ENCODE assay signal across 9 mouse cellular contexts in the genomic region with DNA sequence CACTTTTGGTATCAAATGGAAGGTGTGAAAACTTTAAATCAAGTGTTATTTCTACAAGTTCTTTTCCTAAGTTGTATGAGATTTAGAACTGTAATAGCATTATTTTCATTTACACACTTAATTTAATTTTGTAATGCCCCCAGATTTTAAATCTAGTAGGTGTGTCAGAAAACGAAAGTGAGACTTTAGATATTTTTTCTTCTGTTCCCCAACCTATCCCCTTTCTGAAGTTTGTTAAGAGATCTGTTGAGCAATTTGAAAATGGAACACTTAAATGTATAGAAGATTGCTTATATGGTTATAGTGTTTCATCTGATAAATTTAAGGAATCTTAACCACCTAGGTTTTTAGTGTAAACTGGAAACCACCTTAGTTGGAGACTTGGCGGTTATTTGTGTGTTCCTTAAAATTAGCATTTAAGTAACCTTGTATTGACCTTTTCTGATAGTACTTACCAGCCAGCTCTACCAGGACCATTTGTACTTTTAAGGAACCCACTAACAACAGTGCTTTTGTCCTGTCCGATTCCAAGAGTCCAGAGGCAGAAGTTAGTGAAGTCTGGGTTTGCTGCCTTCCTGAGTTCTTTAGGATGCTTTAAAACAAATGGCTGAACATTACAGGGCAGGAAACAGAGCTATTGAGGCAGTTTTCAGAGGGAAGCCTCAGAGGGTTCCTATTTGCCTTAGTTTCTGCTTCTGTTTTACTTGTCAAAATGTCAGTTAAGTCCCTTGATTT. TPM values are rescaled to one million over a fixed set of nuclear protein-coding genes. Genes with fewer than 3 reads are reported as not detected.
DNase-seq lines count a peak whose midpoint lies in the region; ATAC-seq and TF ChIP-seq lines count a peak whose summit lies in the region.
"Had no signal": no experiment of that assay in that cellular context is flagged by ENCODE, and none has a peak within 500 bp of the region (broad histone marks: within the 10 kb centered on the region; RNA-seq: fewer than 3 reads in every experiment).

No protein-coding gene starts in this region.

- no peak for TF ChIP-seq EP300 in lung, postnatal 0 days (IDR thresholded peaks at IDR 0.05)

- H3K4me3 ChIP-seq in lung, postnatal 0 days (ENCODE audit: low read depth, low read length): peak overlapping the region; percentile 12; the same call in 1 of the 2 replicates
- H3K4me3 ChIP-seq in limb, embryonic 11.5 days (ENCODE audit: low read depth, low read length): no peak overlapping the region
- H3K4me3 ChIP-seq in neural tube, embryonic 15.5 days (replicated peaks): peak overlapping the region; percentile 26; the same call in 1 of the 2 replicates

- H3K9me3 ChIP-seq in lung, postnatal 0 days (ENCODE audit: low read length): no peaks in the 10 kb centered on the region
- H3K9me3 ChIP-seq in limb, embryonic 11.5 days (ENCODE audit: control insufficient read depth, low read length): no peaks in the 10 kb centered on the region
- no peaks in the 10 kb centered on the region for H3K9me3 ChIP-seq in neural tube, embryonic 15.5 days (replicated peaks)

- no peaks in the 10 kb centered on the region for H3K36me3 ChIP-seq in lung, postnatal 0 days (ENCODE audit: insufficient read depth, low read length)
- H3K36me3 ChIP-seq in limb, embryonic 11.5 days (ENCODE audit: control insufficient read depth, insufficient read depth, low read length): no peaks in the 10 kb centered on the region; the same call in 1 of the 2 replicates
- H3K36me3 ChIP-seq in neural tube, embryonic 15.5 days: no peaks in the 10 kb centered on the region

- WGBS in lung, postnatal 0 days: 26% methylated on average over 3 of the region's 3 CpGs
- WGBS in limb, embryonic 11.5 days: 44% methylated on average over 3 of the region's 3 CpGs
- WGBS in neural tube, embryonic 15.5 days: 30% methylated on average over 3 of the region's 3 CpGs

- H3K9ac ChIP-seq in lung, postnatal 0 days (replicated peaks; ENCODE audit: low read depth): 0 out of 2 replicates have a peak overlapping the region, but pooled peaks have one; percentile 32
- H3K9ac ChIP-seq in limb, embryonic 11.5 days (ENCODE audit: low read length): no peak overlapping the region
- 0 out of 2 replicates have a peak overlapping the region, but pooled peaks have one; percentile 26 for H3K9ac ChIP-seq in neural tube, embryonic 15.5 days (replicated peaks)

- H3K4me2 ChIP-seq in lung, postnatal 0 days (replicated peaks; ENCODE audit: low read depth, low read length): peak overlapping the region; percentile 41
- H3K4me2 ChIP-seq in limb, embryonic 11.5 days (ENCODE audit: low read depth, severe bottlenecking): peak overlapping the region; percentile 35; the same call in 1 of the 2 replicates
- peak overlapping the region; percentile 51 for H3K4me2 ChIP-seq in neural tube, embryonic 15.5 days

- H3K4me1 ChIP-seq in lung, postnatal 0 days (ENCODE audit: insufficient read depth, low read depth, low read length): peaks cover 8% of the 10 kb centered on the region; the same call in 1 of the 2 replicates
- 0 out of 2 replicates have a peak, but pooled peaks cover 2% of the 10 kb centered on the region for H3K4me1 ChIP-seq in limb, embryonic 11.5 days (ENCODE audit: control insufficient read depth, insufficient read depth, low read length)
- peaks cover 11% of the 10 kb centered on the region for H3K4me1 ChIP-seq in neural tube, embryonic 15.5 days

- H3K27me3 ChIP-seq in lung, postnatal 0 days (replicated peaks; ENCODE audit: insufficient read depth, low read length): no peaks in the 10 kb centered on the region
- no peaks in the 10 kb centered on the region for H3K27me3 ChIP-seq in limb, embryonic 11.5 days (ENCODE audit: control insufficient read depth, insufficient read depth, low read length)
- H3K27me3 ChIP-seq in neural tube, embryonic 15.5 days (replicated peaks): no peaks in the 10 kb centered on the region

- TF ChIP-seq CTCF in lung, postnatal 0 days (IDR thresholded peaks at IDR 0.05): no peak

- peak overlapping the region; percentile 40; the same call in 1 of the 2 replicates for H3K27ac ChIP-seq in lung, postnatal 0 days (ENCODE audit: low read length)
- H3K27ac ChIP-seq in limb, embryonic 11.5 days (replicated peaks; ENCODE audit: low read depth, low read length): no peak overlapping the region
- H3K27ac ChIP-seq in neural tube, embryonic 15.5 days (replicated peaks): no peak overlapping the region

- ATAC-seq in CD4-positive, CD25-positive, alpha-beta regulatory T cell, adult 4 months: no peak
- ATAC-seq in lung, postnatal 0 days: no peak
- no peak for ATAC-seq in limb, embryonic 11.5 days (ENCODE audit: insufficient number of reproducible peaks, low FRiP score, low TSS enrichment, low read depth)
- no peak for ATAC-seq in neural tube, embryonic 15.5 days (ENCODE audit: low FRiP score)
- no peak for ATAC-seq in granulocyte monocyte progenitor cell, adult 5-6 weeks (replicated peaks; ENCODE audit: poor library complexity, severe bottlenecking)

- DNase-seq in CD4-positive, CD25-positive, alpha-beta regulatory T cell, adult 2 months (ENCODE audit: low read depth, low spot score): peak; percentile 34
- no peak for DNase-seq in lung, postnatal 0 days (ENCODE audit: low spot score)
- DNase-seq in lung, postnatal 25 days (ENCODE audit: low spot score): no peak
- no peak for DNase-seq in limb, embryonic 11.5 days (ENCODE audit: low spot score)
- no peak for DNase-seq in urinary bladder, postnatal 14 days (ENCODE audit: low spot score)
- DNase-seq: layer of hippocampus, postnatal 36 days had no signal

RNA-seq across cellular contexts. Expression of a gene that starts 2.2 kb away (rescaled TPM):
- polyA plus RNA-seq in CD4-positive, CD25-positive, alpha-beta regulatory T cell, adult 4 months (2017; shearing (Covaris generic)): 10 to 100 TPM; 72.2 to 96.4 TPM
- 44.8 and 46.4 TPM in 2 replicates for polyA plus RNA-seq in lung, postnatal 0 days (2015; fragmentation: Nextera tagmentation; extraction: Ambion mirVana)
- 75.6 and 78.9 TPM in 2 replicates for polyA plus RNA-seq in limb, embryonic 11.5 days (2014; fragmentation: Nextera tagmentation; extraction: Ambion mirVana)
- 55.6 and 58.0 TPM in 2 replicates for polyA plus RNA-seq in neural tube, embryonic 15.5 days (2015; fragmentation: Nextera tagmentation; extraction: Ambion mirVana)
- 15.9 and 16.8 TPM in 2 replicates for total RNA-seq in granulocyte monocyte progenitor cell, adult 5-6 weeks (2014; fragmentation: Nextera tagmentation)
- 11.3 and 16.8 TPM in 2 replicates for total RNA-seq in granulocyte monocyte progenitor cell, adult 5-6 weeks (2017)
